Mouse (Mus musculus): Measurements from ENCODE around the gene Pgbd5. TPM values are rescaled to one million over a fixed set of nuclear protein-coding genes. Genes with fewer than 3 reads are reported as not detected.

Pgbd5 gene
- 2.8 TPM for polyA plus RNA-seq (2015; fragmentation: Illumina TruSeq; extraction: RNeasy Lipid Tissue Mini Kit (QIAGEN cat#74804); ENCODE audit: insufficient read depth, low read depth, low replicate concordance)

GRCm38 (mm10) chr8:124439558-124439957 lies at the start of gene Pgbd5:
TSS of gene Pgbd5 (minus strand) at chr8:124439658.

Other genes with a start within 250 kb of the Pgbd5 start
- gene Galnt2, start 208.3 kb downstream of the Pgbd5 start, polyA plus RNA-seq (2015; fragmentation: Illumina TruSeq; extraction: RNeasy Lipid Tissue Mini Kit (QIAGEN cat#74804); ENCODE audit: insufficient read depth, low read depth, low replicate concordance): 37.4 TPM
- 9.8 TPM for gene Cog2, start 81.1 kb upstream of the Pgbd5 start, polyA plus RNA-seq (2015; fragmentation: Illumina TruSeq; extraction: RNeasy Lipid Tissue Mini Kit (QIAGEN cat#74804); ENCODE audit: insufficient read depth, low read depth, low replicate concordance)
- 4.0 TPM for gene Agt, start 130.0 kb upstream of the Pgbd5 start, polyA plus RNA-seq (2015; fragmentation: Illumina TruSeq; extraction: RNeasy Lipid Tissue Mini Kit (QIAGEN cat#74804); ENCODE audit: insufficient read depth, low read depth, low replicate concordance)
- not detected for gene Capn9, start 136.5 kb upstream of the Pgbd5 start, polyA plus RNA-seq (2015; fragmentation: Illumina TruSeq; extraction: RNeasy Lipid Tissue Mini Kit (QIAGEN cat#74804); ENCODE audit: insufficient read depth, low read depth, low replicate concordance)
- gene 2310022B05Rik, start 223.7 kb upstream of the Pgbd5 start, polyA plus RNA-seq (2015; fragmentation: Illumina TruSeq; extraction: RNeasy Lipid Tissue Mini Kit (QIAGEN cat#74804); ENCODE audit: insufficient read depth, low read depth, low replicate concordance): 11.0 TPM